Mouse (Mus musculus) C2C12 (cell line): Measurements from ENCODE around the gene Rpl36a. TPM values are rescaled to one million over a fixed set of nuclear protein-coding genes. Genes with fewer than 3 reads are reported as not detected.

Experiments
- H3K27me3 ChIP-seq: one replicate; pipeline ENCODE4 v1.6.1; 2011; ENCODE audit not compliant: control insufficient read depth, insufficient read depth, insufficient read length
- H3K36me3 ChIP-seq: one replicate; pipeline ENCODE4 v1.6.1; 2011; ENCODE audit not compliant: control insufficient read depth, insufficient read depth
- H3K4me3 ChIP-seq: one replicate; pipeline ENCODE4 v1.5.1; 2011; ENCODE audit warnings: mild to moderate bottlenecking, control low read depth; ENCODE audit not compliant: poor library complexity, insufficient read depth, severe bottlenecking
- H3K79me2 ChIP-seq: one replicate; pipeline ENCODE4 v1.6.1; 2011; ENCODE audit not compliant: control insufficient read depth, insufficient read depth
- H3K79me3 ChIP-seq: one replicate; pipeline ENCODE4 v1.6.1; 2011; ENCODE audit warnings: low read depth, control low read depth
- H3ac ChIP-seq: one replicate; pipeline ENCODE3; 2011; ENCODE audit warnings: low read depth; ENCODE audit not compliant: control insufficient read depth, insufficient read length
- CEBPB ChIP-seq: IDR thresholded peaks from one replicate; pipeline ENCODE4 v1.6.1; 2011; ENCODE audit warnings: low read depth, mild to moderate bottlenecking, control low read depth, moderate library complexity
- CTCF ChIP-seq: IDR thresholded peaks from one replicate; pipeline ENCODE4 v1.5.1; 2011; ENCODE audit not compliant: control insufficient read depth, insufficient read depth, insufficient read length
- FOSL1 ChIP-seq: IDR thresholded peaks from one replicate; pipeline ENCODE4 v1.8.0; 2011; ENCODE audit warnings: mild to moderate bottlenecking, low read length; ENCODE audit not compliant: poor library complexity, insufficient read depth, severe bottlenecking
- MAX ChIP-seq: IDR thresholded peaks from one replicate; pipeline ENCODE4 v1.6.1; 2011; ENCODE audit warnings: mild to moderate bottlenecking, control low read depth
- MYOD1 ChIP-seq: IDR thresholded peaks from one replicate; pipeline ENCODE4 v1.6.1; 2011; ENCODE audit warnings: low read depth; ENCODE audit not compliant: control insufficient read depth, insufficient read length
- MYOG ChIP-seq: IDR thresholded peaks from one replicate; pipeline ENCODE4 v1.6.1; 2011; ENCODE audit not compliant: control insufficient read depth, insufficient read length; ENCODE audit errors: extremely low read depth
- USF1 ChIP-seq: IDR thresholded peaks from one replicate; pipeline ENCODE4 v1.6.1; 2011; ENCODE audit warnings: low read depth, mild to moderate bottlenecking, control low read depth, moderate library complexity
- polyA plus RNA-seq: library from polyadenylated mRNA; unstranded; fragments of >200 nt; fragmentation: generic; extraction: Trizol; gene quantifications from one replicate; pipeline ENCODE4 v1.2.1, GENCODE M21; 2012; ENCODE audit warnings: missing spikeins

Rpl36a gene
- polyA plus RNA-seq, 1 experiment = 1,745 TPM

DNA sequence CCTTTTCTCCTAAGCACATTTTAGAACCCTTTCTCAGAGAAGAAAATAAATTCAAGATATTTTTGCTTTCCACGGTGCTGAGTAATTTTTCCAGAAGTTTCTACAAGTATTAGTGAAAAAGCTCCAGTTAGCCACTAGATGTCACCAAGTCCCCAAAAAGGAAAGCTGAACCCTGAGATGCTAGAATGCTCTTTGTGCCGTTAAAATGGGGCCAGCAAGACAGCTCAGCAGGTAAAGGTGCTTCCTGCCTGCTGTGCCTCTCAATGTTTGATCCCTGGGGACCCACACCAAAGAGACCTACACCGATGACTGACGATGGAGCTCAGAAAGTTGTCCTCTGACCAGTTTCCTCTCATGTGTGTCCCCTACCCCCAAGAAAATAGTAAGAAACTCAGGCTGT is 24.0 kb downstream of the Rpl36a start:
- no peak overlapping the region for H3ac ChIP-seq
- peaks cover 3% of the 10 kb centered on the region for H3K79me3 ChIP-seq
- H3K27me3 ChIP-seq = no peaks in the 10 kb centered on the region
- H3K79me2 ChIP-seq = peaks cover 8% of the 10 kb centered on the region
- peaks cover 3% of the 10 kb centered on the region for H3K36me3 ChIP-seq
- H3K4me3 ChIP-seq = no peak overlapping the region
- no peak for TF ChIP-seq CTCF
- no peak for TF ChIP-seq FOSL1
- TF ChIP-seq USF1 = no peak
- no peak for TF ChIP-seq MYOG
- no peak for TF ChIP-seq MYOD1
- no peak for TF ChIP-seq CEBPB
- no peak for TF ChIP-seq MAX

- Histone ChIP-seq H3K27me3 (no peaks in the 10 kb centered on the region), H3K79me2 (no peaks in the 10 kb centered on the region), H3K36me3 (peaks cover 3% of the 10 kb centered on the region), H3ac (no peak overlapping the region), H3K79me3 (peaks cover 1% of the 10 kb centered on the region), H3K4me3 (no peak overlapping the region)
- no peak for TF ChIP-seq MAX
- TF ChIP-seq CEBPB = no peak
- TF ChIP-seq CTCF = no peak
- TF ChIP-seq MYOG = no peak
- no peak for TF ChIP-seq USF1
- no peak for TF ChIP-seq FOSL1
- TF ChIP-seq MYOD1 = no peak
Measured at GRCm38 (mm10) chrX:134610984-134611383, 25.5 kb downstream of the Rpl36a start.

GRCm38 (mm10) chrX:134612285-134612959 is 27.0 kb downstream of the Rpl36a start:
- H3K27me3 ChIP-seq = no peaks in the 10 kb centered on the region
- TF ChIP-seq MAX (no peak), FOSL1 (no peak), MYOG (no peak), CEBPB (no peak), MYOD1 (no peak), USF1 (no peak), CTCF (no peak)
- H3K79me3 ChIP-seq = no peaks in the 10 kb centered on the region
- H3K79me2 ChIP-seq = no peaks in the 10 kb centered on the region
- no peak overlapping the region for H3ac ChIP-seq
- H3K36me3 ChIP-seq = no peaks in the 10 kb centered on the region
- no peak overlapping the region for H3K4me3 ChIP-seq

DNA sequence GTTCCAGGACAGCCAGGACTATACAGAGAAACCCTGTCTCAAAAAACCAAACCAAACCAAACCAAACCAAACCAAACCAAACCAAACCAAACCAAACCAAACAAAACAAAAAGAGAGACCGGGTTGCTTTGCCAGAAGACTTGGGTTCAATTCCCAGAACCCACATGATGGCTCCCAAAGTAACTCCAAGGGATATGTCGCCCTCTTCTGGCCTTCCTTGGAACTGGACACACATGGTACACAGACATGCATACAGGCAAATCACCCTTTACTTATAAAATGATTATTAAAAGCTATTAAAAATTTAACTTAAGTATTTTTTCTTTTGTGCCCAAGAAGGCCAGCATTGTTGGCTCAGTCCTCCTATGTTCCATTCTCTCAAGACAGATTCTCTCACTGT is 28.9 kb downstream of the Rpl36a start:
- Histone ChIP-seq H3K79me2 (no peaks in the 10 kb centered on the region), H3K4me3 (no peak overlapping the region), H3K36me3 (no peaks in the 10 kb centered on the region), H3ac (no peak overlapping the region), H3K79me3 (no peaks in the 10 kb centered on the region), H3K27me3 (no peaks in the 10 kb centered on the region)
- TF ChIP-seq MYOG (no peak), FOSL1 (no peak), USF1 (no peak)

GRCm38 (mm10) chrX:134619695-134620094 is 34.2 kb downstream of the Rpl36a start:
- TF ChIP-seq FOSL1 (no peak), CEBPB (no peak), CTCF (no peak), MAX (no peak), MYOD1 (no peak), MYOG (no peak), USF1 (no peak)
- Histone ChIP-seq H3ac (no peak overlapping the region), H3K79me3 (no peaks in the 10 kb centered on the region), H3K4me3 (no peak overlapping the region), H3K79me2 (no peaks in the 10 kb centered on the region), H3K27me3 (no peaks in the 10 kb centered on the region), H3K36me3 (no peaks in the 10 kb centered on the region)

DNA sequence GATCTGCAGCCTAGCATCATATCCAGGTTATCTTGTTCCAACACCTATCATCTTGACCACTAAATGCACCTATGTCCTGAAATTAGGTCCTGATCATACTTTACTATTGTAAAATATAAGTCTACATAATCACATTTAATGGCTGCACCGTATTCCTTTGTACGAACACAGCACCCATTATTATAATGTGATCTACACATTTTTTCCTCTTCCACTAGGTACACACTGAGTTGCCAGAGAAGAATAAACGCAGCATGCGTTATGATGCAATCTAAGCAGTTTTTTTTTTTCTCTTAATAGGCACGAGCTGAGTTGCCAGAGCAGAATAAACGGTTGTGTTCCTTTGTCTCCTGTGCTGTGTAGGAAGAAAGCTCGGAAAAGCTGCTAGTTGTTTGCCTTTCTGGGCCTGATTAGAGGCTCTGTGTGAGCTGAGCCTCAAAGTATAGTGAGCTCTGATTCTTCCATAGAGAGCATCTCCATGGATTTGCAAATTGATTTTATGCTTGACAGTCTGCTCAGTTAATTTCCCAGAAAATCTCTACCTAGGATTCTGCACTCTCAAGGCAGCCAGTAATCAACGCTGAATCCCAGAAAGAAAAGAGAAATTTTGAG is 34.9 kb downstream of the Rpl36a start:
- Histone ChIP-seq H3K36me3 (no peaks in the 10 kb centered on the region), H3K27me3 (no peaks in the 10 kb centered on the region), H3K79me2 (no peaks in the 10 kb centered on the region), H3K4me3 (no peak overlapping the region), H3K79me3 (no peaks in the 10 kb centered on the region), H3ac (no peak overlapping the region)
- TF ChIP-seq MYOG (no peak), MAX (no peak), CTCF (no peak), MYOD1 (no peak), USF1 (no peak), FOSL1 (no peak), CEBPB (no peak)
